Mouse (Mus musculus) small intestine, adult 2 months (tissue): ENCODE measurements around the gene Ccl20. TPM values are rescaled to one million over a fixed set of nuclear protein-coding genes. Genes with fewer than 3 reads are reported as not detected.

Experiments used
- H3K27ac ChIP-seq: fragments of 200-500 bp; 2 replicates; pipeline ENCODE4 v1.5.1; 2012; ENCODE audit warnings: low read depth, low read length, control low read depth, inconsistent platforms; ENCODE audit not compliant: insufficient read depth
- H3K27me3 ChIP-seq: fragments of 200-500 bp; 2 replicates; pipeline ENCODE4 v1.6.1; 2012; ENCODE audit warnings: mild to moderate bottlenecking, moderate library complexity, low read length, inconsistent platforms; ENCODE audit not compliant: control insufficient read depth, insufficient read depth
- H3K36me3 ChIP-seq: fragments of 200-500 bp; 2 replicates; pipeline ENCODE4 v1.6.1; 2012; ENCODE audit warnings: mild to moderate bottlenecking, low read length, control low read depth, inconsistent platforms; ENCODE audit not compliant: control insufficient read depth, insufficient read depth
- H3K4me1 ChIP-seq: fragments of 200-500 bp; 2 replicates; pipeline ENCODE4 v1.6.1; 2012; ENCODE audit warnings: low read length, inconsistent platforms, mixed read lengths; ENCODE audit not compliant: control insufficient read depth, insufficient read depth, insufficient read length
- H3K4me3 ChIP-seq: fragments of 200-500 bp; 2 replicates; pipeline ENCODE4 v1.5.1; 2012; ENCODE audit warnings: low read depth, mild to moderate bottlenecking, control low read depth, inconsistent platforms, low read length, moderate library complexity
- CTCF ChIP-seq: fragments of 200-500 bp; IDR thresholded peaks from 2 replicates; pipeline ENCODE4 v1.5.1; 2012; ENCODE audit warnings: low read depth, mild to moderate bottlenecking, control low read depth, inconsistent platforms, low read length, moderate library complexity, mixed read lengths; ENCODE audit not compliant: insufficient replicate concordance, insufficient read length; ENCODE audit errors: extremely low read depth
- POLR2A ChIP-seq: fragments of 200-500 bp; IDR thresholded peaks from 2 replicates; pipeline ENCODE4 v1.6.1; 2012; ENCODE audit warnings: low read depth, mild to moderate bottlenecking, control low read depth, inconsistent platforms, low read length, moderate library complexity
- WGBS: fragments of 180-500 bp; shearing (Covaris S2); methylation state at CpG from one replicate; pipeline ENCODE4 v1.1.7; 2018; 5-methylcytosine and 5-hydroxymethylcytosine counted together
- polyA plus RNA-seq: library from polyadenylated mRNA; depleted of rRNA; stranded (reverse); fragments of >200 nt; gene quantifications from 2 replicates; pipeline ENCODE4 v1.2.3, GENCODE M21; 2012; rRNA removed

The Ccl20 gene
- polyA plus RNA-seq, 1 experiment: 4.1 TPM

DNA sequence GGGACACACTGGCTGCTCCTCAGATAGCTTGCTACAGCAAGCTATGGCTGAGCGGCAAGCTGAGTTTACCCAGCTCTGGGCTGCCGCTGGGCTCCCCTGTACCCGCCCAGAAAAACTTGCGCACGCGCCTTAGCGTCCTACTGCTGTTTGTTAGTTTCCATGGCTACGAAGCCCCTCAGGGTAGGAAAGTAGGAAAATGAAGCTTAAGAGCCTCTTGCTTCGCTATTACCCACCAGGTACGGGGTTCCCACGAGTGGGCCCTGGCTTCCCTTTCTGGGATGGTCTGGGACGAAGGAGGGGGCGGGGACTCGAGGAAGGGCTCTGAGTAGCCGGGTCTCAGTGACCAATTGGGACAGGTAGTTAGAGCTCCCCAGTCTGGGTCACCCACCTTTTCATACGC, 43.0 kb downstream of the Ccl20 start, which contains the start of gene Daw1:
Gene Daw1, plus strand, starts transcription at position 150 of the 400 bp plus-strand sequence.
- Histone ChIP-seq H3K4me3 (peak within 1 kb of the TSS; percentile 77), H3K36me3 (no peaks in the 10 kb centered on the region), H3K27me3 (no peaks in the 10 kb centered on the region; the same call in 1 of the 2 replicates), H3K4me1 (peaks cover 3% of the 10 kb centered on the region; the same call in 1 of the 2 replicates), H3K27ac (no peak within 1 kb of the TSS)
- 2% methylated on average over 16 of the region's 16 CpGs for WGBS
- no peak for TF ChIP-seq CTCF
- no peak for TF ChIP-seq POLR2A

DNA sequence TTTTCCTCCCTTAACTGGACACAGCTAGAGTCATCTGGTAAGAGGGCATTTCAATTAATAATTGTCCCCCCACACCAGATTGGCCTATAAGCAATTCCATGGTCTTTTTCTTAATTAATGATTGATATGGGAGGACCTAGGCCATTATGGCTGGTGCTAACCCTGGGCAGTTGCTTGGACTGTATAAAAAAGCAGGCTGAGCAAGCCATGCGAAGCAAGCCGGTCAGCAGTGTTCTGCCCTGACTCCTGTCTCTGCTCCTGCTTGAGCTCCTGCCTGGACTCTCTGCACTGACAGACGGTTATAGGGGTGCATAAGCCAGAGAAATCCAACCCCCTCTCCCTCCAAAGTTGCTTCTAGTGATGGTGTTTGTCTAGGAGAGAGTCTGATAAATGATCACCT, 45.1 kb downstream of the Ccl20 start:
- no peaks in the 10 kb centered on the region; the same call in 1 of the 2 replicates for H3K27me3 ChIP-seq

DNA sequence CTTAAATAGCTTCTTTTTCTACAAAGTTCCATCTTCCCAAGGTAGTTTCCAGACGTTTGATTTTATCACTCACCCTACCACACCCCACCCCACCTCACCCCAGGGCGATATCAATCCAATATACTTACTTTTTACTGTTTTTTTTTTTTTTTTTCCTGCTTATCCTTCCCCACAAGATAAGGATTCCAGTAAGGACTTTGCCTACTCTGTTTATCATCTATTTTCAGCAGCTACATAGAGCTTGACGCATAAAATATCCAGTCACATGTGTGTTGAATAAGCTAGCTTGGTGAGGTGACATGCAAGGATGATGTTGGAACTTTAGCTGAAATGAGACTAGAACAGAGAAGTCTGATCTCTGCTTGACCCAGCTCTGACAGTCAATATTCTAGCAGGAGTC, 47.5 kb downstream of the Ccl20 start:
- Histone ChIP-seq H3K4me3 (no peak overlapping the region), H3K27me3 (no peaks in the 10 kb centered on the region; the same call in 1 of the 2 replicates), H3K36me3 (no peaks in the 10 kb centered on the region), H3K4me1 (peaks cover 3% of the 10 kb centered on the region; the same call in 1 of the 2 replicates), H3K27ac (no peak overlapping the region)
- no peak for TF ChIP-seq CTCF
- TF ChIP-seq POLR2A: no peak
- WGBS: 29% methylated on average over 3 of the region's 3 CpGs

More for the DNA sequence above, 45.1 kb downstream of the Ccl20 start:
- H3K4me1 ChIP-seq: peaks cover 3% of the 10 kb centered on the region; the same call in 1 of the 2 replicates
- 85% methylated on average over 3 of the region's 3 CpGs for WGBS
- H3K27ac ChIP-seq: no peak overlapping the region
- H3K4me3 ChIP-seq: no peak overlapping the region
- no peaks in the 10 kb centered on the region for H3K36me3 ChIP-seq
- no peak for TF ChIP-seq CTCF
- TF ChIP-seq POLR2A: no peak

Other genes with a start within 250 kb of the Ccl20 start
- 1.6 and 2.2 TPM in 2 replicates for gene A030005L19Rik, start 203.4 kb upstream of the Ccl20 start, polyA plus RNA-seq
- gene A030014E15Rik, start 191.8 kb upstream of the Ccl20 start, polyA plus RNA-seq: not detected in 2 replicates
- not detected in 2 replicates for gene Gm6217, start 185.4 kb upstream of the Ccl20 start, polyA plus RNA-seq
- gene A030003K21Rik, start 173.4 kb upstream of the Ccl20 start, polyA plus RNA-seq: not detected in 2 replicates
- not detected in 2 replicates for gene Gm7544, start 160.8 kb upstream of the Ccl20 start, polyA plus RNA-seq
- not detected in 2 replicates for gene Gm47955, start 156.5 kb upstream of the Ccl20 start, polyA plus RNA-seq
- gene Gm47959, start 116.2 kb upstream of the Ccl20 start, polyA plus RNA-seq: not detected in 2 replicates
- 0.63 and 8.2 TPM in 2 replicates for gene Slc19a3, start 78.3 kb upstream of the Ccl20 start, polyA plus RNA-seq
- gene Krtap28-10, start 74.3 kb upstream of the Ccl20 start, polyA plus RNA-seq: not detected in 2 replicates
- 0.09 TPM in 1 of 2 replicates, not detected in the other for gene Gm47969, start 71.8 kb upstream of the Ccl20 start, polyA plus RNA-seq
- gene A030005K14Rik, start 57.4 kb upstream of the Ccl20 start, polyA plus RNA-seq: 0.18 TPM in 1 of 2 replicates, not detected in the other
- 1.3 TPM in 1 of 2 replicates, not detected in the other for gene Krtap28-13, start 55.8 kb upstream of the Ccl20 start, polyA plus RNA-seq
- not detected in 2 replicates for gene Daw1, start 43.0 kb downstream of the Ccl20 start, polyA plus RNA-seq